Mouse (Mus musculus): ENCODE results near the gene Aurkb.

Gene Aurkb

DNA sequence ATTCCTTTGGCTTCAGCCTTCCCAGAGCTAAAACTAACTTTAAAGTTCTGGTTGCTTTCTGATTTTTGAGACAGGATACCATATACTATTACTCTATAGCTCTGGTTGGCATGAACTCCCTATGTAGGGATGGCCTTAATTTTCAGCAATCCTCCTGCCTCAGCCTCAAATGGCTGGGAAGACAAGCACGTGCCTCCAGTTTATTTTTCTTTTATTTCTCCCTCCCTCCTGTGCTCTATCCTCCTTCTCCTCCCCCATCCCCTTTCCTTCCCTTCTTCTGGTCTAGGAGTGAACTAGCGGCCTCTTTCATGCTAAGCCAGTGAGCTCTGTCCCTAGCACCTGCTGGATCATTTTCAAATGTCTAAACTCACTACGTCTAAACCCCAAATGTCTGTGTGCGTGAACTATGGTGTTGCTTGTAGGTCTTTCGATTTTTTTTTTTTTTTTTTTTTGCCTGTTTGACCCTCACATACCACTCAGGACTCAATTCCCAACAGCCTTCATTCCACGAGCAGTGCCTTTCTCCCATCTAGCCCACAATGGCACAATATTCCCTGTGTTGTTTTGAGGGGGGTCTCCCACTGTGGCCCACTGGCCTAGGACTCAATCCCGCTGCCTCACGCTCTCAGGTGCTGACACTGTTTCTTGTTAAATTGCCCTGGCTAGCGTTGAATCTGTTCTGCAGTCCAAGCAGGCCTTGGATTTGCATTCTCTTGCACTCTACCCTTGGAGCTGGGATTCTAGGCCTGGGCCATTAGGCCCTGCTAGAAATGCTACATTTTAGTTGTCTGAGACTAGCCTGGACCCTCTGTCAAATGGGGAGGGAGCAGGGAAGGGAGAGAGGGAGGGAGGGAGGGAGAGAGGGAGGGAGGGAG, 19.0 kb downstream of the Aurkb start:
- DNase-seq (ENCODE audit: low read depth, low spot score): no peak

DNA sequence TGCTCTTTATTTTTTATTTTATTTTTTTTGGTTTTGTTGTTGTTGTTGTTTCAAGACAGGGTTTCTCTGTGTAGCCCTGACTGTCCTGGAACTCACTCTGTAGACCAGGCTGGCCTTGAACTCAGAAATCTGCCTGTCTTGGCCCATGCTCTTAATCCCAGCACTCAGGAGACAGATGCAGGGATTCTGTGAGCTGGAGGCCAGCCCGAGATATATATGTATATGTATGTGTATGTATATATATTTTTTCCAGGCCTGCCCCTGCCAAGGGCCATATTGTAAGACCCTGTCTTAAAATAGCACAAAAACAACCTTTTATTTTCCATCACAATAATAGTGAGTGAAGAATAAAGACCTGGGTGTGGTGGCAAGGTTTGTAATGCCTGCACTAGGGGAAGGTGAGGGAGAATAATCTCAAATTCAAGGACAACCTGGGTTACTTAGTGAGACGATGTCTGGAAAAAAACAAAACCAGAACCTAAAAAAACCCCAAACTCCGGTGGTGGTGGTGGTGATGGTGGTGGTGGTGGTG, 20.0 kb downstream of the Aurkb start:
- DNase-seq (ENCODE audit: low read depth, low spot score): no peak

GRCm38 (mm10) chr11:69066163-69066861, 20.9 kb downstream of the Aurkb start:
- no peak for DNase-seq (ENCODE audit: low read depth, low spot score)

DNA sequence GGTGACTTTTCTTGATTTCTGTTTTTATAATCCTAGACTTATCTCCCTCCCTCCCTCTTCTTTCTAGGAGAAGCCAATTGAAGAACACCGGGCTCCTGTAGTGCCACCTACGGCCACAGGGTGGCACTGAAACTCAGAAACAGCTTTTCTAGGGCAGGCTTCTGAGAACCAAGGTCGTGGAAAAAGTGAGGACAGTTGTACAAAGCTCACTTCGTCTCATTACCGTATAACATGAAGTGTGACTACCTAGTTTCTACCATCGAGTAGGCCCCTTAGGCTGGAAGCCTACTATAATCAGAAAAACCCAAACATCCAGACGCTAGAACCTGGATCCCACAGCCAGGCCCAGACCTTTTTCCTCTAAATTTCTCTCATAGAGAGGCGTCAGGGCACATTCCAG, 21.5 kb downstream of the Aurkb start:
- peak; percentile 73 for DNase-seq (ENCODE audit: low read depth, low spot score)

GRCm38 (mm10) chr11:69067601-69068000, 22.2 kb downstream of the Aurkb start:
- DNase-seq (ENCODE audit: low read depth, low spot score): no peak

DNA sequence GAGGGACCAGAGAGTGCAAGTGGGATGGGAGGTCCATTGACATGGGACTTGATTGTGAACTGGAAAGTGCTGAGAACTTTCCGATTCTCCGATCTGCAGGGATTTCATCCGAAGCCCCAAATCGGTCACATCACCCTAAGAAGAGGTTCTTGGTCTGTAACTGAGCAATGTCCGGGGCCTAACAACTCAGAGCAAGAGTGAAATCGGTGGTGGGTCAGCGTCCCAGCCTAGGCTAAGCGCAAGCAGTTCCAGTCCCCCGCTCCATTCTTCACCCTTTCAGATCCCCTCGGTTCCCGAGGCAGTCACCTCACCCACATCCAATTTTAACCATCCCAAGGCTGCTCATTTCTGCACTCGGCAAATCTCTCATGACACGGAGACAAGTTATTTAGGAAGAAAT, 24.6 kb downstream of the Aurkb start:
- DNase-seq (ENCODE audit: low read depth, low spot score): no peak

DNA sequence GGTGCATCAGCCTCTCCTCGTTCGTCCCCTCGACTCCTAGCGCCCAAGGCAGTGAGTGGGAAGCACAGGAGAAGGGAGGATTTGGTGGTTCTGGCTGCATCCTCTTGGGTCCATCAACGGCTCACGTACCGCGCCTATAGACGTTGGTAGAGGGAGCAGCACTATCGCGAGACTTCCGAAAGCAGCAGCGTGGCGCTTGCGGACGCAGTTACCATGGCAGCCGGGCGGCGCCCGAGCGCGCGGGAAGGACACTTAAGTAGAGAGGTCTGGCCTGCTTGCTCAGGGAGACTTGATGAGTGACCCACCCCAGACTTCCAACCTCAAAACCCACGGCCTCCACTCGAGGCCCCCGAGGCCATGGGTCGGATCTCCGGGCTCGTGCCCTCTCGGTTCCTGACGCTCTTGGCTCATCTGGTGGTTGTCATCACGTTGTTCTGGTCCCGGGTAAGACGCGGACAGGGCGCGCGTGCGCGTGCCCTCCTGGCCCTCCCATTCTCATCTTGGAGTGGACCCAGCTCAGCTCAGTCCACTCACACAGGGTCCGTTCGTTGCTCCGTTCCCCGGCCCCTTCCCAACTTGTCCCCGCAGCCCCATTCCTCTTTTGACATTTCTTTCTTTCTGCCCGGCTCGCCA, 25.3 kb downstream of the Aurkb start, which contains the start of gene Tmem107:
Gene Tmem107 (plus strand): TSS at position 217 of the 633 bp plus-strand sequence.
- peak; percentile 92 for DNase-seq (ENCODE audit: low read depth, low spot score)

DNA sequence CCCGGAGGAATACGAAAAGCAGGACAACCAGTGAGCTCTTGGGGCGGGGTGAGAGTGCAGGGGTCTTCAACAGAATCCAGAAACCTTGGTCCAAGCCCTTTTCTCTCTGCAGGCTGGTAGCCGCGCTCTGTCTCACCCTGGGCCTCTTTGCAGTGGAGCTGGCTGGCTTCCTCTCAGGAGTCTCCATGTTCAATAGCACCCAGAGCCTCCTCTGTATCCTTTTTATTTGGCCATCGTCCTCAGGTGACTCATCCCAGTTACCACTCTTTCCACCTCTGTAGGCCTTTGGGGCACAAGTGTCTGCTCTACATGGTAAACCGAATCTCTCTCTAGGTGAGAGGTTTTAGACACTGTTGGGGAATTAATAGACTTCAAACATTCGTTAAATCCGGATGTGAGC, 25.8 kb downstream of the Aurkb start:
- DNase-seq (ENCODE audit: low read depth, low spot score): no peak

DNA sequence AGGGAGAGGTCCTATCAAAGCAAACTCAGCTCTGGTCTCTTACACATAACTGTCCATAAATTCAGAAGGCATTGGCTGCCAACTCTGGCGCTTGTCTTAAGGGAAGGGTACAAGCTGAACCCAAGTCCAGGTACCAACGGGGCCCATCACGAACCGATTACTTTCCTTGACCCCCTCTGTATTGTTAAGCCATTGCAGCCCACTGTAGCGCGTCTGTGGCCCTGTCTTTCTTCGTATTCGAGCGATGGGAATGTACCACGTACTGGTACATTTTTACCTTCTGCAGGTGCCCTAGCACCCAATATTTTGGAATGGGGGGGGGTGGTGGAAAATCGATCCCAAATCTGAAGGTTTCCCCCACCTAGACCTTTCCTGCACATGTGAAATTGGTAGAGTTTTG, 26.8 kb downstream of the Aurkb start:
- no peak for DNase-seq (ENCODE audit: low read depth, low spot score)

DNA sequence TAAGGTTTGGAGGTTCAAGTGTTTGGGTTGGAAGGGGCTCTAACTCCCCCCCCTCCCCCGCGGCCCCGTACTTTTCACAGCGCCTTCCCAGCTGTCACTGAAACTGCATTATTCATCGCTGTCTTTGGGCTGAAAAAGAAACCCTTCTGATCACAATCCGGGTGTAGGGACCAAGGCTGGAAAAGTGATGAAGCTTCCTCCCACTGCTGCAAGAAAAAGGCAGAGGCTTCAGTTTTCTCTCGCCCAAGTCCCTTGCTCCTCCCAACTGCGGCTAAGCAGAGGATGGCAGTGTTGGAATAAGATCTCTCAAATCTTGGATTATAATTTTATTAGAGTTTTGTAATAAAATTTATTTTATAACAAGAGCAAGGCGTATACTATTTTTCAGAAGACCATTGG, 27.2 kb downstream of the Aurkb start:
- DNase-seq (ENCODE audit: low read depth, low spot score): no peak

DNA sequence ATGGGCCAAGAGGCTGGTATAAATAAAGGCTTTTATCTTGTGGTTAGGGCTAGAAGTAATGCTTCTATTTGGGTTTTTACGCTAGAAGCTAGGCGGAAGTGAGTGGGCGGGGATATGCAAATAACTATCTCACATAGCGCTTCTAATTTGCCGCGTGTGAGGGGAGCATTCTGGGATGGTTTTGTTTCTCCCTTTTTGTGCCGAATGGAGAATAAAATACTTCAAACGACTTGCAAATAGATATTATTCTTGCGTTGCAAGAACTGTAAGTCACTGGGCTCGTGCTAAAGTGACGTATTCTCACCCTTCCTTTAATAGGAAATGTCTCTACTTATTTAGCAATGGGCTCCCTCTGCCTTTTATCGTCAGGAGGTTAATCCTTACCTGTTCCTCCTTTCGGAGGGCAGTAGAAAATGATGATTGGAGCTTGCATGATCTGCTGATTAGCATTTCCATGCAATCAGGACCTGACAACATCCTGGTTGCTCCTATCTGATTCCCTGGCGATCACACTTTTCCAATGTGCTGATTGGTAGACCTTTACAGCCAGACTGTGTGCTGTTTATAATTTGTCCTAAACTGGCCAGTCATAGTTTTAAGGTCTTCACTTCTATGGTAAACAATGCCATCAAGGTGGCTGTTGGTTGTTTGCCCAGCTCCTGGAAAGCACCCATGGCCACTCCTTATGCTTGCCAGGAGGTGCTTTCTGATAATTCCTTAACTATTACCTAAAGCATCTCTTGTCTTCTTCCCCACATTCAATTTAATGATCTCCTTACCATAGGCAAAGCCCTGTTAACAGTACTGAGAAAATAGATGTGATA, 27.8 kb downstream of the Aurkb start:
- peak; percentile 85 for DNase-seq (ENCODE audit: low read depth, low spot score)

DNA sequence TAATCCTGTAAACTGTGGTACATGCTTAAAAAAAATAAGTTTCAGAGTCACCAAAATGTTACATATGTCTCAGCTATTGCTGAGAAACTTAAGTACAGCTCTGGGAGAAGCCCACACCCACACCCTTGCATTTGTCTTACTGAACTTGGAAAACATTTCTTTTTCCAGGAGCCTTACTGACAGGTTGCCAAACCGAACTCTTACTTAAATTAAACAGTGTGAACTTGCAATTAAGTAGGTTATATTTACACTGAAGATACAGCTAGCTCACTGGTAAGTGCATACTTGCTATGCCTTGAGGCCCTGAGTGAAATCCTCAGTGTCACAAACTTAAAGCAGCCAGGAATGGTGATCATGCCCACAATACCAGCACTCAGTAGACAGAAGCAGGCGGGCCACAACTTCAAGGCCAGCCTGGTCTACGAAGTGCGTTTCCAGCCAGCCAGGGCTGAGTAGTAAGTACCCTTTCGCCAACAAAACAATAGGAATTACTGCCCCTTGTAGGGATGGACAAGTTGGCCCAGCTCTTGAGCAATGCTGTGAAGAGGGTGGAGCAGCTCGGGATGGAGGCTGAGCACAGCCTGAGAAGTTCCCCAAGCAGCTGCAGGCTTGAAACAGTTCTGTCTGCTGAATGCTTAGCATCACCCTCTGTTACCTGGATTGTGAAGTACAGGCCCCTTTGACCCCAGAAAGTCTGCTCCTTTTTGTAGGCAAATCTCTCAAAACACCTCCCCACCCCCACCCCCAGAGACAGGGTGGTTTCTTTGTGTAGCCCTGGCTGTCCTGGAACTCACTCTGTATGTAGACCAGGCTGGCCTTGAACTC, 28.7 kb downstream of the Aurkb start:
- DNase-seq (ENCODE audit: low read depth, low spot score): no peak

DNA sequence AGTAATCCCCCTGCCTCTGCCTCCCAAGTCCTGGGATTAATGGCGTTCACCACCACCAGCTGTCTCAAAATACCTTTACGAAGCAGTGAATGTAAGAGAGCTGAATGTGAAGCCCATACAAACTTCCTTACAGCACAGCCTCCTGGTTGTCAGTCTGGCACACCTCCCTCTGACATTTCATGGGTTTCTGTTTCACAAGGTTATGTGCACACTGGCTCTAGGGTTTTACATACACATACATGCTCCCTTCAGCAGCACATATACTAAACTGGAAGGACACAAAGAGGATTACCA, 29.3 kb downstream of the Aurkb start:
- no peak for DNase-seq (ENCODE audit: low read depth, low spot score)

DNA sequence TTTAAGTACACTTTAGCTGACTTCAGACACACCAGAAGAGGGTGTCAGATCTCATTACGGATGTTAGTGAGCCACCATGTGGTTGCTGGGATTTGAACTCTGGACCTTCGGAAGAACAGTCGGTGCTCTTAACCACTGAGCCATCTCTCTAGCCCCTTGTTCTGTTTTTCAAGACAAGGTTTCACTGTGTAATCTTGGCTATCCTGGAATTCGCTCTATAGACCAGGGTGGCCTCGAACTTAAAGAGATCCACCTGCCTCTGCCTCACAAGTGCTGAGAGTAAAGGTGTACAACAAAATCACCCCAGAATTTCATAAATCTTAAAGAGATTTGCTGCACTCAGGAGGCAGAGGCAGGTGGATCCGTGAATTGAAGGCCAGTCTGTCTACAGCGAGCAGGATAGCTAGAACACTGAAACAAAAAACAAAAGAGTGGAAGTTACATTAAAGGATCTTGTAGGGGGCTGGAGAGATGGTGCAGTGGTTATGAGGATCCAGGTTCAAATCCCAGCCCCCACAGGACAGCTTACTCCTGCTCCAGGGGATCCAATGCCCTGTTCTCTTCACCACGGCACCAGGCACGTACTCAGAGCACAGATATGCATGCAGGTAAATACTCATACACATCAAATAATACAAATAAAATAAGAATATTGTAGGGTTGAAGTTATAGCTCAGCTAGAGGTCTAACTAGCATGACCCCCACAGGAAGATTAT, 30.5 kb downstream of the Aurkb start:
- DNase-seq (ENCODE audit: low read depth, low spot score): no peak

GRCm38 (mm10) chr11:69076572-69076971, 31.1 kb downstream of the Aurkb start:
- DNase-seq (ENCODE audit: low read depth, low spot score): no peak

DNA sequence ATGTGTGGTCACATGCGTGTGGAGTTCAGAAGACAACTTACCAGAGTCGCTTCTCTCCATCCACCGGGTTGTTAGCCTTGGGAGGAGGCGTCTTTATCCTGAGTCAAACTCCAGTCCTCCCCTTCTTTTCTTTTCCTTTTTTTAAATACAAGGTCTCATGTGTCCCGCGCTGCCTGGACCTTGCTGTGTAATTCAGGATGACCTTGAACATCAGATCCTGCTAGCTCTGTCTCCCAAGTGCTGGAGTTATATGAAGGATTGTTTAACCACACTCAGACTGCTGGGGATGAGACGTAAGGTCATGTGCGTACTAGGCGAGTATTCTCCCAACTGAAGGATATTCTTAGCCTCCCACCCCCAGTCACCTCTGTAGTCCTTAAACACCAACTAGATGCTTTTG, 31.9 kb downstream of the Aurkb start:
- DNase-seq (ENCODE audit: low read depth, low spot score): no peak

- no peak for DNase-seq (ENCODE audit: low read depth, low spot score)
Observed at GRCm38 (mm10) chr11:69078041-69078440, 32.6 kb downstream of the Aurkb start.

DNA sequence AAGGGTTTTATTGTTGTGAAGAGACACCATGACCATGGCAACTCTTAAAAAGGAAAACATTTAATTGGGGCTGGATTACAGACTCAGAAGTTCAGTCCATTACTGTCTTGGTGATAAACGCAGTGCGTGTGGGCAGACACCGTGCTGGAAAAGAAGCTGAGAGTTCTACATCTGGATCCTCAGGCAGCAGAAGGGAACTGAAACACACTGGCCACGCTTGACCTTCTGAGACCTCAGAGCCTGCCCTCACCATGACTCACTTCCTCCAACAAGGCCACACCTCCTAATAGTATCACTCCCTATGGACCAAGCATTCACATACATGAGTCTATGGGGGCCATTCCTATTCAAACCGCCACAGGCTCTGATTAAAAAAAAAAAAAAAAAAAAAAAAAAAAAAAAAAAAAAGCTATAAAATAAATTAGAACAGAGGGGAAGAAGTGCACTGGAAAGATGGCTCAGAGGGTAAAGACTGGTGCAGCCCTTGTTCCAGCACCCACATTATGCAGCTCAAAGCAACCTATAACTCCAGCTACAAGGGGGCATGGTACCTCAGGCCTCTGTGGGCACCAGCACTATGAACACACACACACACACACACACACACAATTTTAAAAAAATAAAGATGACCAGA, 33.5 kb downstream of the Aurkb start:
- DNase-seq (ENCODE audit: low read depth, low spot score): no peak

- DNase-seq (ENCODE audit: low read depth, low spot score): no peak
Observed at GRCm38 (mm10) chr11:69080102-69080854, 34.8 kb downstream of the Aurkb start.
